Mouse (Mus musculus): ENCODE measurements around the gene Zbtb12. TPM values are rescaled to one million over a fixed set of nuclear protein-coding genes. Genes with fewer than 3 reads are reported as not detected.
A peak's percentile ranks its signal among the peaks of the same experiment; 100 is the strongest.

Zbtb12 gene
- polyA plus RNA-seq, 1 experiment from 2014 or later = 2.6 TPM

DNA sequence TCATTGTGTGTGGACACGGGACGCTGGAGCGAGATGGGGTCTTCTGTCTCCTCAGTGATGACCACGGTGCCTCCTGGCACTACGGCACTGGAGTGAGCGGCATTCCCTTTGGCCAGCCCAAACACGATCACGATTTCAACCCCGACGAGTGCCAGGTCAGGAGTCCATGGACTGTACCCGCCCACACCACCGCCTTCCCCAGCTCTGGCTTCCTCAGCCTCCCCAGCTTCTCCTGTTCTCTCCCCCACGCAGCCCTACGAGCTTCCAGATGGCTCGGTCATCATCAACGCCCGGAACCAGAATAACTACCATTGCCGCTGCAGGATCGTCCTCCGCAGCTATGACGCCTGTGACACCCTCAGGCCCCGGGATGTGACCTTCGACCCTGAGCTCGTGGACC lies 54.7 kb downstream of the Zbtb12 start:
- Histone ChIP-seq H3K9me3 (no peaks in the 10 kb centered on the region), H3K9ac (no peak overlapping the region), H3K36me3 (no peaks in the 10 kb centered on the region), H3K4me2 (peak overlapping the region; percentile 1; the same call in 1 of the 2 replicates), H3K4me3 (no peak overlapping the region), H3K4me1 (peaks cover 8% of the 10 kb centered on the region), H3K27me3 (no peaks in the 10 kb centered on the region), H3K27ac (no peak overlapping the region)
- no peak for ATAC-seq (ENCODE audit: borderline replicate concordance, extremely low read depth, low FRiP score, low TSS enrichment)
- WGBS = 74% methylated on average over 24 of the region's 24 CpGs

DNA sequence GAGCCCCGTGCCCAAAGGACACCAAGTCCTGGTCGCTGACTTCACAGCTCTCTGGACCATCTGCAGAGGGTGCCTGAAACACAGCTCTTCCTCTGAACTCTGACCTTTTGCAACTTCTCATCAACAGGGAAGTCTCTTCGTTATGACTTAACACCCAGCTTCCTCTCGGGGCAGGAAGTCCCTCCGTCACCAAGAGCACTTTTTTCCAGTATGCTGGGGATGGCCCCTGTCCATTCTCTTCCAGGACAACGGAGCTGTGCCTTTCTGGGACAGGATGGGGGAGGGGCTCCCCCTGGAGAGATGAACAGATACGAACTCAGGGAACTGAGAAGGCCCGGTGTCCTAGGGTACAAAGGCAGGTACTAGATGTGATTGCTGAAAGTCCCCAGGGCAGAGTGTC lies 55.5 kb downstream of the Zbtb12 start:
- Histone ChIP-seq H3K27me3 (no peaks in the 10 kb centered on the region), H3K36me3 (no peaks in the 10 kb centered on the region), H3K4me2 (no peak overlapping the region), H3K9me3 (no peaks in the 10 kb centered on the region), H3K9ac (no peak overlapping the region), H3K27ac (no peak overlapping the region), H3K4me3 (no peak overlapping the region), H3K4me1 (peaks cover 8% of the 10 kb centered on the region)
- WGBS = 38% methylated on average over 8 of the region's 8 CpGs
- no peak for ATAC-seq (ENCODE audit: borderline replicate concordance, extremely low read depth, low FRiP score, low TSS enrichment)

- Histone ChIP-seq H3K4me1 (peaks cover 9% of the 10 kb centered on the region), H3K4me2 (no peak overlapping the region), H3K27ac (no peak overlapping the region), H3K27me3 (no peaks in the 10 kb centered on the region), H3K9me3 (no peaks in the 10 kb centered on the region), H3K36me3 (no peaks in the 10 kb centered on the region), H3K4me3 (no peak overlapping the region), H3K9ac (no peak overlapping the region)
- no peak for ATAC-seq (ENCODE audit: borderline replicate concordance, extremely low read depth, low FRiP score, low TSS enrichment)
- WGBS = 80% methylated on average over 6 of the region's 6 CpGs
Observed at GRCm38 (mm10) chr17:34937960-34938505, 58.8 kb downstream of the Zbtb12 start.

GRCm38 (mm10) chr17:34941344-34942041 lies 62.2 kb downstream of the Zbtb12 start:
- WGBS = 7% methylated on average over 15 of the region's 15 CpGs
- no peak for ATAC-seq (ENCODE audit: borderline replicate concordance, extremely low read depth, low FRiP score, low TSS enrichment)
- Histone ChIP-seq H3K4me1 (peaks cover 16% of the 10 kb centered on the region), H3K36me3 (no peaks in the 10 kb centered on the region), H3K27me3 (no peaks in the 10 kb centered on the region), H3K9me3 (no peaks in the 10 kb centered on the region), H3K27ac (no peak overlapping the region), H3K9ac (peak overlapping the region; percentile 11), H3K4me2 (peak overlapping the region; percentile 49), H3K4me3 (peak overlapping the region; percentile 13; the same call in 1 of the 2 replicates)

- Histone ChIP-seq H3K4me3 (no peak overlapping the region), H3K9me3 (no peaks in the 10 kb centered on the region), H3K27ac (no peak overlapping the region), H3K9ac (no peak overlapping the region), H3K4me1 (peaks cover 16% of the 10 kb centered on the region), H3K36me3 (no peaks in the 10 kb centered on the region), H3K27me3 (no peaks in the 10 kb centered on the region), H3K4me2 (no peak overlapping the region)
- WGBS = 77% methylated on average over 4 of the region's 4 CpGs
- no peak for ATAC-seq (ENCODE audit: borderline replicate concordance, extremely low read depth, low FRiP score, low TSS enrichment)
Observed at GRCm38 (mm10) chr17:34943128-34943815, 64.0 kb downstream of the Zbtb12 start.

GRCm38 (mm10) chr17:34944362-34944761 lies 65.1 kb downstream of the Zbtb12 start:
- Histone ChIP-seq H3K27me3 (no peaks in the 10 kb centered on the region), H3K4me3 (no peak overlapping the region), H3K4me2 (no peak overlapping the region), H3K27ac (no peak overlapping the region), H3K4me1 (peaks cover 16% of the 10 kb centered on the region), H3K36me3 (peaks cover under 1% of the 10 kb centered on the region; the same call in 1 of the 2 replicates), H3K9ac (no peak overlapping the region), H3K9me3 (no peaks in the 10 kb centered on the region)
- no peak for ATAC-seq (ENCODE audit: borderline replicate concordance, extremely low read depth, low FRiP score, low TSS enrichment)

Small RNAs within 50 kb of the gene (microRNA-seq; reads per million reads assigned to microRNA genes)
- not detected for gene Mir6970
- gene Mir6971 = 0.93 reads per million
- not detected for gene Mir6972

Other genes starting within 250 kb of the Zbtb12 start
- 0.16 and 0.46 TPM in 2 replicates for gene Prrt1, start 249.9 kb upstream of the Zbtb12 start, polyA plus RNA-seq (2015; fragmentation: Nextera tagmentation; extraction: Ambion mirVana)
- gene Fkbpl, start 234.7 kb upstream of the Zbtb12 start, polyA plus RNA-seq (2015; fragmentation: Nextera tagmentation; extraction: Ambion mirVana) = 12.9 and 14.0 TPM in 2 replicates
- 84.6 and 85.8 TPM in 2 replicates for gene Atf6b, start 232.3 kb upstream of the Zbtb12 start, polyA plus RNA-seq (2015; fragmentation: Nextera tagmentation; extraction: Ambion mirVana)
- 0.59 and 0.77 TPM in 2 replicates for gene Tnxb, start 208.9 kb upstream of the Zbtb12 start, polyA plus RNA-seq (2015; fragmentation: Nextera tagmentation; extraction: Ambion mirVana)
- 0.11 and 0.42 TPM in 2 replicates for gene C4b, start 135.6 kb upstream of the Zbtb12 start, polyA plus RNA-seq (2015; fragmentation: Nextera tagmentation; extraction: Ambion mirVana)
- gene Cyp21a1, start 74.9 kb upstream of the Zbtb12 start, polyA plus RNA-seq (2015; fragmentation: Nextera tagmentation; extraction: Ambion mirVana) = not detected in 2 replicates
- 32.7 and 33.7 TPM in 2 replicates for gene Stk19, start 42.5 kb upstream of the Zbtb12 start, polyA plus RNA-seq (2015; fragmentation: Nextera tagmentation; extraction: Ambion mirVana)
- 63.0 and 63.3 TPM in 2 replicates for gene Dxo, start 42.5 kb upstream of the Zbtb12 start, polyA plus RNA-seq (2015; fragmentation: Nextera tagmentation; extraction: Ambion mirVana)
- 50.8 and 54.0 TPM in 2 replicates for gene Skiv2l, start 29.3 kb upstream of the Zbtb12 start, polyA plus RNA-seq (2015; fragmentation: Nextera tagmentation; extraction: Ambion mirVana)
- 92.6 and 95.7 TPM in 2 replicates for gene Nelfe, start 29.1 kb upstream of the Zbtb12 start, polyA plus RNA-seq (2015; fragmentation: Nextera tagmentation; extraction: Ambion mirVana)
- 2.8 and 3.1 TPM in 2 replicates for gene Cfb, start 17.0 kb upstream of the Zbtb12 start, polyA plus RNA-seq (2015; fragmentation: Nextera tagmentation; extraction: Ambion mirVana)
- not detected in 2 replicates for gene Gm20547, start 2.6 kb downstream of the Zbtb12 start, polyA plus RNA-seq (2015; fragmentation: Nextera tagmentation; extraction: Ambion mirVana)
- gene C2, start 18.8 kb downstream of the Zbtb12 start, polyA plus RNA-seq (2015; fragmentation: Nextera tagmentation; extraction: Ambion mirVana) = 2.6 and 2.9 TPM in 2 replicates
- gene Ehmt2, start 19.0 kb downstream of the Zbtb12 start, polyA plus RNA-seq (2015; fragmentation: Nextera tagmentation; extraction: Ambion mirVana) = 64.9 and 69.9 TPM in 2 replicates
- gene Slc44a4, start 35.0 kb downstream of the Zbtb12 start, polyA plus RNA-seq (2015; fragmentation: Nextera tagmentation; extraction: Ambion mirVana) = 0.94 and 1.5 TPM in 2 replicates
- gene Neu1, start 51.8 kb downstream of the Zbtb12 start, polyA plus RNA-seq (2015; fragmentation: Nextera tagmentation; extraction: Ambion mirVana) = 17.3 and 17.9 TPM in 2 replicates
- gene Hspa1b, start 79.8 kb downstream of the Zbtb12 start, polyA plus RNA-seq (2015; fragmentation: Nextera tagmentation; extraction: Ambion mirVana) = 0.15 and 0.26 TPM in 2 replicates
- not detected in 2 replicates for gene Gm20481, start 90.4 kb downstream of the Zbtb12 start, polyA plus RNA-seq (2015; fragmentation: Nextera tagmentation; extraction: Ambion mirVana)
- 3.4 and 3.8 TPM in 2 replicates for gene Hspa1a, start 92.7 kb downstream of the Zbtb12 start, polyA plus RNA-seq (2015; fragmentation: Nextera tagmentation; extraction: Ambion mirVana)
- 0.45 and 0.79 TPM in 2 replicates for gene Hspa1l, start 93.2 kb downstream of the Zbtb12 start, polyA plus RNA-seq (2015; fragmentation: Nextera tagmentation; extraction: Ambion mirVana)
- 210 and 216 TPM in 2 replicates for gene Lsm2, start 102.4 kb downstream of the Zbtb12 start, polyA plus RNA-seq (2015; fragmentation: Nextera tagmentation; extraction: Ambion mirVana)
- gene Vars, start 121.5 kb downstream of the Zbtb12 start, polyA plus RNA-seq (2015; fragmentation: Nextera tagmentation; extraction: Ambion mirVana) = 128 and 129 TPM in 2 replicates
- 0.14 and 0.25 TPM in 2 replicates for gene Vwa7, start 137.1 kb downstream of the Zbtb12 start, polyA plus RNA-seq (2015; fragmentation: Nextera tagmentation; extraction: Ambion mirVana)
- gene Sapcd1, start 148.5 kb downstream of the Zbtb12 start, polyA plus RNA-seq (2015; fragmentation: Nextera tagmentation; extraction: Ambion mirVana) = 7.2 and 7.7 TPM in 2 replicates
- 4.4 TPM in 2 replicates for gene Msh5, start 167.3 kb downstream of the Zbtb12 start, polyA plus RNA-seq (2015; fragmentation: Nextera tagmentation; extraction: Ambion mirVana)
- 283 and 300 TPM in 2 replicates for gene Clic1, start 170.5 kb downstream of the Zbtb12 start, polyA plus RNA-seq (2015; fragmentation: Nextera tagmentation; extraction: Ambion mirVana)
- gene Ddah2, start 179.6 kb downstream of the Zbtb12 start, polyA plus RNA-seq (2015; fragmentation: Nextera tagmentation; extraction: Ambion mirVana) = 330 and 333 TPM in 2 replicates
- gene Ly6g6c, start 185.9 kb downstream of the Zbtb12 start, polyA plus RNA-seq (2015; fragmentation: Nextera tagmentation; extraction: Ambion mirVana) = 0.36 and 0.39 TPM in 2 replicates
- 0.67 and 0.93 TPM in 2 replicates for gene Mpig6b, start 186.7 kb downstream of the Zbtb12 start, polyA plus RNA-seq (2015; fragmentation: Nextera tagmentation; extraction: Ambion mirVana)
- 0.96 and 1.2 TPM in 2 replicates for gene Ly6g6e, start 197.4 kb downstream of the Zbtb12 start, polyA plus RNA-seq (2015; fragmentation: Nextera tagmentation; extraction: Ambion mirVana)
- 5.2 and 6.7 TPM in 2 replicates for gene Ly6g6d, start 198.6 kb downstream of the Zbtb12 start, polyA plus RNA-seq (2015; fragmentation: Nextera tagmentation; extraction: Ambion mirVana)
- gene Ly6g6f, start 206.1 kb downstream of the Zbtb12 start, polyA plus RNA-seq (2015; fragmentation: Nextera tagmentation; extraction: Ambion mirVana) = 0.23 and 0.51 TPM in 2 replicates
- gene Abhd16a, start 209.8 kb downstream of the Zbtb12 start, polyA plus RNA-seq (2015; fragmentation: Nextera tagmentation; extraction: Ambion mirVana) = 94.8 and 95.6 TPM in 2 replicates
- not detected in 2 replicates for gene Ly6g5c, start 228.8 kb downstream of the Zbtb12 start, polyA plus RNA-seq (2015; fragmentation: Nextera tagmentation; extraction: Ambion mirVana)
- gene Ly6g5b, start 235.9 kb downstream of the Zbtb12 start, polyA plus RNA-seq (2015; fragmentation: Nextera tagmentation; extraction: Ambion mirVana) = 0.79 and 0.95 TPM in 2 replicates
- gene Gpank1, start 242.0 kb downstream of the Zbtb12 start, polyA plus RNA-seq (2015; fragmentation: Nextera tagmentation; extraction: Ambion mirVana) = 17.7 and 18.0 TPM in 2 replicates
- 265 TPM in 2 replicates for gene Csnk2b, start 242.6 kb downstream of the Zbtb12 start, polyA plus RNA-seq (2015; fragmentation: Nextera tagmentation; extraction: Ambion mirVana)
- 9.6 and 9.7 TPM in 2 replicates for gene D17H6S53E, start 246.9 kb downstream of the Zbtb12 start, polyA plus RNA-seq (2015; fragmentation: Nextera tagmentation; extraction: Ambion mirVana)